Mouse (Mus musculus) macrophage (primary cell): Measurements from ENCODE around the gene Nfu1. TPM values are rescaled to one million over a fixed set of nuclear protein-coding genes. Genes with fewer than 3 reads are reported as not detected.
"Not testable (repeated sequence)": the region's sequence is repeated elsewhere in the genome, so short reads cannot be mapped to it uniquely, and the experiment has no call there.

Experiments used
- H3K27ac ChIP-seq: fragments of 350-480 bp; formaldehyde crosslinking; 2 replicates; pipeline ENCODE4 v1.9.0; 2021
- H3K36me3 ChIP-seq: fragments of 350-480 bp; formaldehyde crosslinking; 2 replicates; pipeline ENCODE4 v1.9.0; 2021; ENCODE audit errors: inconsistent target
- H3K4me3 ChIP-seq: fragments of 350-480 bp; formaldehyde crosslinking; 2 replicates; pipeline ENCODE4 v1.9.0; 2021; ENCODE audit errors: inconsistent target
- H3K79me2 ChIP-seq: fragments of 350-480 bp; formaldehyde crosslinking; 2 replicates; pipeline ENCODE4 v1.9.0; 2021; ENCODE audit errors: inconsistent target
- WGBS: methylation state at CpG from one replicate; pipeline ENCODE4 v1.1.7; 2026; ENCODE audit warnings: inconsistent platforms; ENCODE audit not compliant: missing documents; 5-methylcytosine and 5-hydroxymethylcytosine counted together
- polyA plus RNA-seq: library from polyadenylated mRNA; stranded (reverse); fragments of 250-400 nt; gene quantifications from 3 replicates; pipeline ENCODE4 v1.2.4, GENCODE M21; 2018; ENCODE audit warnings: inconsistent platforms

Nfu1 gene
- polyA plus RNA-seq, 1 experiment from 2014 or later = 127 TPM

- Histone ChIP-seq H3K27ac (no peak overlapping the region), H3K36me3 (no peaks in the 10 kb centered on the region), H3K4me3 (no peak overlapping the region), H3K79me2 (peaks cover 29% of the 10 kb centered on the region)
- 55% methylated on average over 4 of the region's 4 CpGs for WGBS
Measured at GRCm38 (mm10) chr6:87040971-87041370, 31.9 kb downstream of the Nfu1 start.

DNA sequence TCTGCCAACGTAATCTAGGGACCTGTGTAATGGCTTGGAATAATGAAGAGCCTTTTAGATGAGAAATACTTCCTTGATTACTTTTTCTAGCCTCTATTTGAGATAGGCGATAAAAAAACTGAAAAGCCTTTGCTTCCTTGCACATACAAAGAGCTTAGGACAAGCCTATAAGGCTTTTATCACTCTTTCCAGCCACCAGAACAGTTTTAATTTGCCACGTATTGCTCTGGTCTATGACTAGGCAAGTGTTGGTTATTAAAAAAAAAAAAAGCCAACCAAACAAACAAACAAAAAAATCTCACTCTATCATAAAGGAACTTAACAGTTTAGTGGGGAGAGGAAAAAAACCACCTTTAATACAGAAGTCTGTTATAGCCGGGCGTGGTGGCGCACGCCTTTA, 32.4 kb downstream of the Nfu1 start:
- WGBS = 76% methylated on average over 5 of the region's 7 CpGs
- peaks cover 34% of the 10 kb centered on the region for H3K79me2 ChIP-seq
- no peaks in the 10 kb centered on the region for H3K36me3 ChIP-seq
- 0 out of 2 replicates have a peak overlapping the region, but pooled peaks have one; percentile 83 for H3K27ac ChIP-seq
- no peak overlapping the region for H3K4me3 ChIP-seq

- peaks cover 37% of the 10 kb centered on the region for H3K79me2 ChIP-seq
- no peaks in the 10 kb centered on the region for H3K36me3 ChIP-seq
- H3K27ac ChIP-seq = peak overlapping the region; percentile 83
- WGBS = 2% methylated on average over 11 of the region's 11 CpGs
- H3K4me3 ChIP-seq = peak overlapping the region; percentile 48
Measured at GRCm38 (mm10) chr6:87042004-87042336, 32.9 kb downstream of the Nfu1 start.

DNA sequence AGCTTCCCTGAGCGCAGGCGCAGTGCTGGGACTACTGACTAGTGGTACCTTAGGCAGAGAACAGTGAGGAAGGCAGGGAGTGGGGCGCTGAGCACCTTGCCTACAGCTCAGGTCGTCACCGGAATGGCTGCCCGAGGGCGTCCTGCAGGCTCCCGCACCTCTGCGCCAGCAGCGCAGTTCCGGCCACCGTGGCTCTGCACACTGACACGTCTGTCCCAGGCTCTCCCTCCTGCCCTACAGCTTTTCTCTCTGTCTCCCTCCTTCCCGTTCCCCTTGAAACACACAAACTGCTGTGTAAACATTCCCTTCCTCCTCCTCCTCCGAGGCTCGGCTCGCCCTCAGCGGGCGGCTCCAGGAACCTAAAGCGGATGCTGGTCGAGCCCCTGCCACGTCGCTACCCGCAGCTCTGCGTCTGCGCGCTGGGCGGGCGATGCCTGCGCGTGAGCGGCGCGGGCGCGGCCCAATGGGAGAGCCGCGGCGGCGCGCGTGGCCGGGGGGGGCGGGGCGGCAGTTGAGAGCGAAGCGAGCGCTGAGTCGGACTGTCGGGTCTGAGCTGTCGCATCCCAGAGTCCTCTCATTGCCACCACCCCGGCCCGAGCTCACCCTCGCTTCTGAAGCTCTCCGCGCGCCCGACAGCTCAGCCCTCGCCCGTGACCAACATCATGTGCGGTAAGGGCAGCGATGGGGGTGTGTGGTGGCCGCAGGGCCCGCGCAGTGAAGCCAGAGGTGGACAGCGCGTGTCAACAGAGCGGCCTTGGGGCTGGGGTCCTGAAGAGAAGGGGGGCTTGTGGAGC, 33.5 kb downstream of the Nfu1 start, which contains the start of gene Gfpt1:
TSS of gene Gfpt1 (plus strand) at position 510 of the 794 bp plus-strand sequence.
- 1% methylated on average over 65 of the region's 68 CpGs for WGBS
- H3K27ac ChIP-seq = peak within 1 kb of the TSS; percentile 83

GRCm38 (mm10) chr6:87043131-87043516, 34.1 kb downstream of the Nfu1 start:
- Histone ChIP-seq H3K4me3 (peak overlapping the region; percentile 89), H3K79me2 (peaks cover 43% of the 10 kb centered on the region), H3K36me3 (no peaks in the 10 kb centered on the region), H3K27ac (peak overlapping the region; percentile 47)
- 4% methylated on average over 9 of the region's 9 CpGs for WGBS

More for the DNA sequence above, 33.5 kb downstream of the Nfu1 start, which contains the start of gene Gfpt1:
- H3K79me2 ChIP-seq = peaks cover 37% of the 10 kb centered on the region
- H3K36me3 ChIP-seq = no peaks in the 10 kb centered on the region
- peak within 1 kb of the TSS; percentile 89 for H3K4me3 ChIP-seq

DNA sequence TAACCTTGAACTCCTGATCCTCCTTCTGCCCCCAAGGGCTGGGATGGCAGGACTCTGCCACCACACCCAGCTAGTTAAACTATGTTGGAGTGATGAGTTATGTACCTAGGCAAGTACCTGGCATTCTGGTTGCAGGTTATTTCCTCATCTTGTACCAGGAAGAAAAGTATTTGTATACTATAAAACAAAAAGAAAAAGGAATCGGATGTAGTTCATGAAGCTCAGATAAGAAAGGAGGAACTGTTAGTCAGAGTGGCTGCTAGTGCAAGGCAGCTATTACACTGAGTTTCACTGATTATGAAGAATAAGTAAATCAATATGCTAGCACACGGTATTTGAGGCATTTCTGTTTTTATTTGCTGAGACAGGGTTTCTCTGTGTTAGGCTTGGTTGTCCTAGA, 35.9 kb downstream of the Nfu1 start:
- Histone ChIP-seq H3K79me2 (peaks cover 49% of the 10 kb centered on the region), H3K27ac (no peak overlapping the region), H3K4me3 (no peak overlapping the region), H3K36me3 (no peaks in the 10 kb centered on the region)
- WGBS = 51% methylated on average over 2 of the region's 2 CpGs

GRCm38 (mm10) chr6:87045507-87045906, 36.5 kb downstream of the Nfu1 start:
- H3K36me3 ChIP-seq = no peaks in the 10 kb centered on the region
- peaks cover 49% of the 10 kb centered on the region for H3K79me2 ChIP-seq
- no peak overlapping the region for H3K4me3 ChIP-seq
- H3K27ac ChIP-seq = no peak overlapping the region
- 97% methylated on average over 3 of the region's 3 CpGs for WGBS

GRCm38 (mm10) chr6:87048712-87049111, 39.7 kb downstream of the Nfu1 start:
- 95% methylated on average over 6 of the region's 7 CpGs for WGBS
- H3K27ac ChIP-seq, H3K4me3 ChIP-seq: not testable (repeated sequence)
- Histone ChIP-seq H3K79me2 (peaks cover 40% of the 10 kb centered on the region), H3K36me3 (peaks cover 19% of the 10 kb centered on the region)

DNA sequence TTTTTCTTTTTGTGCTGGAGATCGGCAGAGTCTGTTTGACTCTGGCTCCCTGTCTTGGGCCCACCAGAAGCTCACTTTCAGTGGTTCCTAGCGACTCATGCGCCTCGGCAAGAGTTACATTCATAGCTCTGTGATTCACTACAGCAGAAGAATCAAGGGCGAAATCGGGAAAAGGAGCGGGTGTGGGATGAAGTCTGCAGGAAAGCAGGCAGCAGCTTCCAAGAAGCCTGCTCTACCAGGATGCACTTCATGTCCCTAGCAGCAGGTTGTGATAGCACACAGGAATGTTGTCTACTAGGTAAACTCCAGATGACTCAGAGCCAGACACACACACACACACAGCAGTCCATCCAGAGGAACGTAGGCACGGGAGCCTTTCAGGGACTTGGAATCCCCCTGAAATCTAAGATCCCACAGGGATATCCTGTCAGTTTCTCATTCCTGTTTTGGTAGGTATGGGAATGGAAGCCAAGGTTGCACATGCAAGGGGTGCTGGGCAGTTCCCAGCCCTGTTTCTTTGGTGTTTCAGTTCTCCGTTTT, 42.9 kb downstream of the Nfu1 start:
- Histone ChIP-seq H3K4me3 (no peak overlapping the region), H3K27ac (no peak overlapping the region), H3K79me2 (peaks cover 12% of the 10 kb centered on the region; the same call in 1 of the 2 replicates), H3K36me3 (peaks cover 50% of the 10 kb centered on the region)
- WGBS = 94% methylated on average over 10 of the region's 10 CpGs

GRCm38 (mm10) chr6:87054193-87054592, 45.2 kb downstream of the Nfu1 start:
- 89% methylated on average over 7 of the region's 8 CpGs for WGBS
- Histone ChIP-seq H3K36me3 (peaks cover 72% of the 10 kb centered on the region), H3K4me3 (no peak overlapping the region), H3K27ac (no peak overlapping the region), H3K79me2 (no peaks in the 10 kb centered on the region)

GRCm38 (mm10) chr6:87059754-87060153, 50.7 kb downstream of the Nfu1 start:
- H3K79me2 ChIP-seq = no peaks in the 10 kb centered on the region
- H3K27ac ChIP-seq = no peak overlapping the region
- WGBS = 100% methylated on average over 1 of the region's 1 CpGs
- H3K4me3 ChIP-seq = no peak overlapping the region
- peaks cover 91% of the 10 kb centered on the region for H3K36me3 ChIP-seq

- Histone ChIP-seq H3K36me3 (peaks cover 74% of the 10 kb centered on the region), H3K4me3 (no peak overlapping the region), H3K79me2 (no peaks in the 10 kb centered on the region), H3K27ac (no peak overlapping the region)
- WGBS = 97% methylated on average over 4 of the region's 4 CpGs
Measured at GRCm38 (mm10) chr6:87063586-87063985, 54.5 kb downstream of the Nfu1 start.

DNA sequence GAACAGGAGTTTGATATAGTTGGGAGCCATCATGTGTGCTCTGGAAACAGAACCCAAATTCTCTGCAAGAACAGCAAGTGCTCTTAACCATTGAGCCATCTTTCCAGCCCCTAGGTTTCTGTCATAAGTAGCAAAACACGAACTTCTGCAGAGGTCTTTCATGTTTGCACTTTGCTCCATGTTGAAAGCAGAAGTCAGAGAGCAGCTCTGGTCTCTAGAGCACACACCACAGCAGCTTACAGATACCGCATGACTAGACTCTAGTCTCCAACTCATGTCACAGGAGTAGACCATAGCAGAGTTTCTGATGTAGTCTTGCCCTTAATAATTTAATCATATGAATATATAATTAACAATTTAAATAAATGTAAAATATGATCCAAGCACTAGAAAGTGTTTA, 59.2 kb downstream of the Nfu1 start:
- peak overlapping the region; percentile 7; the same call in 1 of the 2 replicates for H3K27ac ChIP-seq
- 63% methylated on average over 2 of the region's 2 CpGs for WGBS
- no peaks in the 10 kb centered on the region for H3K79me2 ChIP-seq
- no peak overlapping the region for H3K4me3 ChIP-seq
- H3K36me3 ChIP-seq = peaks cover 39% of the 10 kb centered on the region

DNA sequence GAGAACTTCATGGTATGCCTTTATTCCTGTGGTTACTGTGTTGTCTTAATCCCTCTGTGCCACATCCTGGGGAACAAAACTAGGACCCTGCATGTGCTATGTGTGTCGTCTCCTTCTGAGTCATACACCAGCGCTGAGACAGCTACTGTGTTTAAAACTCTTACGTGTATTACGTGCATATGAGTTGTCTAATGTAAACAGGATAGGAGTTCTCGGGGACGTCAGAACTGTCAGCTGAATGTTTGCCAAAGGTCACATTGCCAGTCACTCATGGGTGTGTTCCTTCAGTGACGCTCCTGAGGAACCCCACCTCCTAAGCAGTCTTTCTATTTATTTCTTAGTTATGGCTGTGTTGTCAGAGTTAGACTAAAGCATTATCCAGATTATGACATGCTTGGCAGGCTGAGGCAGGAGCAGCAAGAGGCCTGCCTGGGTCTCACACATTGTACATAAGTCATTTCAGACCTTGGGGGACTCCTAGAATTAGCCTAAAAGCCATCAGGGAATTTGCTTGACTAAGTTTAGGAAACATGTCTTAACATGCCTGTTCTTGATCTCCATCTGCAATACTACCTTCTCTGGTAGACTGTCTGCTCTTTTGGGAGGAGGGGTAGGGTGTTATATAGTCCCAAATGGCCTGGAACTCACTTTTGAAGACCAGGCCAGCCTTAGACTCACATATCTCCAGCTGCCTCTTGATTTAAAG, 60.3 kb downstream of the Nfu1 start:
- WGBS = 91% methylated on average over 7 of the region's 7 CpGs
- Histone ChIP-seq H3K79me2 (no peaks in the 10 kb centered on the region), H3K4me3 (no peak overlapping the region), H3K27ac (no peak overlapping the region), H3K36me3 (peaks cover 36% of the 10 kb centered on the region; the same call in 1 of the 2 replicates)

DNA sequence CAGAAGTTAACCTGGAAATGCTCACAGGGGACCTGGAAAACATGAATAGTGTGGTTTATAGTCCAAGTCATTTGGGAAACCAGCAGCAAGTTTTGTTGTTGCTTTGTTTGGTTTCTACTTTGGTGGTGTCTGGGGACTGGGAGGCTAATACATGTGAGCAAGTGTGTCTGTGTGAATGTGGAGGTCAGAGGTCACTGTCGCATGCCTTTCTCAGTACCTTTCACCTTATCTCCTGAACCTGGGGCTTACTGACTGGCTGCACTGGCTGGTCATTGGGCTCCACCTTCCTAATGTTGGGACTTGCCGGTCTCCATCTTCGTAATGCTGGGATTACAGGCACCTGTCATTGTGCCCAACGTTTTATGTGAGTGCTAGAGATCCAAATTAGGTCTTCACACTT, 61.6 kb downstream of the Nfu1 start:
- Histone ChIP-seq H3K4me3 (no peak overlapping the region), H3K27ac (no peak overlapping the region), H3K79me2 (no peaks in the 10 kb centered on the region), H3K36me3 (peaks cover 26% of the 10 kb centered on the region; the same call in 1 of the 2 replicates)
- 94% methylated on average over 4 of the region's 4 CpGs for WGBS
